Mouse (Mus musculus) forebrain, embryonic 14.5 days (tissue): ENCODE results near the gene Gm44503. TPM values are rescaled to one million over a fixed set of nuclear protein-coding genes. Genes with fewer than 3 reads are reported as not detected.

Source experiments
- ATAC-seq: fragments of 200-750 bp; cut with Nextera tagmentation; 2 replicates; pipeline ENCODE4 v1.8.0; 2017; ENCODE audit warnings: mild to moderate bottlenecking, moderate library complexity
- DNase-seq: peaks from one replicate; pipeline ENCODE4 v3.0.0-alpha.2; 2015; ENCODE audit warnings: low spot score
- H3K27ac ChIP-seq: fragments of 300-500 bp; sonication (generic); 2 replicates; pipeline ENCODE4 v1.5.1; 2014; ENCODE audit warnings: low read depth, mild to moderate bottlenecking, control low read depth, low read length, moderate library complexity
- H3K27me3 ChIP-seq: fragments of 300-500 bp; sonication (generic); replicated peaks from 2 replicates; pipeline ENCODE4 v1.6.1; 2014; ENCODE audit warnings: low read length, control low read depth, mixed read lengths; ENCODE audit not compliant: control insufficient read depth, insufficient read depth
- H3K36me3 ChIP-seq: fragments of 300-500 bp; sonication (generic); 2 replicates; pipeline ENCODE4 v1.6.1; 2014; ENCODE audit warnings: low read length, control low read depth; ENCODE audit not compliant: control insufficient read depth, insufficient read depth
- H3K4me1 ChIP-seq: fragments of 300-500 bp; sonication (generic); 2 replicates; pipeline ENCODE4 v1.6.1; 2014; ENCODE audit warnings: antibody characterized with exemption, low read length, control low read depth; ENCODE audit not compliant: control insufficient read depth, insufficient read depth
- H3K4me2 ChIP-seq: fragments of 300-500 bp; sonication (generic); 2 replicates; pipeline ENCODE4 v1.6.1; 2014; ENCODE audit warnings: mild to moderate bottlenecking, control low read depth, low read length
- H3K4me3 ChIP-seq: fragments of 300-500 bp; sonication (generic); 2 replicates; pipeline ENCODE4 v1.5.1; 2014; ENCODE audit warnings: low read depth, low read length, control low read depth
- H3K9ac ChIP-seq: fragments of 300-500 bp; sonication (generic); 2 replicates; pipeline ENCODE4 v1.6.1; 2014; ENCODE audit warnings: mild to moderate bottlenecking, low read length, control low read depth, moderate library complexity
- H3K9me3 ChIP-seq: fragments of 300-500 bp; sonication (generic); replicated peaks from 2 replicates; pipeline ENCODE4 v1.6.1; 2016; ENCODE audit warnings: low read length, control low read depth, mixed read lengths; ENCODE audit not compliant: control insufficient read depth
- WGBS: fragments of 180-500 bp; shearing (Covaris S2); extraction: QIAGEN DNeasy Blood & Tissue Kit; methylation state at CpG from one replicate; pipeline ENCODE4 v1.1.7; 2014; 5-methylcytosine and 5-hydroxymethylcytosine counted together
- polyA plus RNA-seq: library from polyadenylated mRNA; unstranded; fragments of >200 nt; fragmentation: Nextera tagmentation; extraction: Ambion mirVana; gene quantifications from 2 replicates; pipeline ENCODE4 v1.2.1, GENCODE M21; 2014

The Gm44503 gene
- polyA plus RNA-seq, 1 experiment from 2014 or later: not detected

- 76% methylated on average over 15 of the region's 15 CpGs for WGBS
- Histone ChIP-seq H3K27ac (no peak overlapping the region), H3K4me3 (no peak overlapping the region), H3K9me3 (no peaks in the 10 kb centered on the region), H3K36me3 (no peaks in the 10 kb centered on the region), H3K4me1 (peaks cover 5% of the 10 kb centered on the region; the same call in 1 of the 2 replicates), H3K9ac (no peak overlapping the region), H3K27me3 (no peaks in the 10 kb centered on the region), H3K4me2 (no peak overlapping the region)
- no peak for ATAC-seq
- no peak for DNase-seq
These were observed 3.3 kb downstream of the Gm44503 start for GRCm38 (mm10) chr9:72961959-72962358.

- ATAC-seq: peak; percentile 91
- H3K27ac ChIP-seq: peak overlapping the region; percentile 57
These were observed 9.9 kb downstream of the Gm44503 start for GRCm38 (mm10) chr9:72968349-72969061.

GRCm38 (mm10) chr9:72969874-72970273, 11.2 kb downstream of the Gm44503 start:
- Histone ChIP-seq H3K27me3 (no peaks in the 10 kb centered on the region), H3K27ac (no peak overlapping the region), H3K36me3 (no peaks in the 10 kb centered on the region), H3K9ac (no peak overlapping the region), H3K4me3 (no peak overlapping the region), H3K4me1 (no peaks in the 10 kb centered on the region), H3K4me2 (no peak overlapping the region), H3K9me3 (no peaks in the 10 kb centered on the region)
- DNase-seq (no peak), ATAC-seq (no peak)
- WGBS: 74% methylated on average over 7 of the region's 7 CpGs

More at GRCm38 (mm10) chr9:72968349-72969061, 9.9 kb downstream of the Gm44503 start:
- Histone ChIP-seq H3K4me1 (no peaks in the 10 kb centered on the region), H3K36me3 (no peaks in the 10 kb centered on the region), H3K9me3 (no peaks in the 10 kb centered on the region), H3K4me2 (no peak overlapping the region), H3K4me3 (no peak overlapping the region), H3K9ac (no peak overlapping the region), H3K27me3 (no peaks in the 10 kb centered on the region)
- WGBS: 33% methylated on average over 11 of the region's 11 CpGs
- peak; percentile 90 for DNase-seq

DNA sequence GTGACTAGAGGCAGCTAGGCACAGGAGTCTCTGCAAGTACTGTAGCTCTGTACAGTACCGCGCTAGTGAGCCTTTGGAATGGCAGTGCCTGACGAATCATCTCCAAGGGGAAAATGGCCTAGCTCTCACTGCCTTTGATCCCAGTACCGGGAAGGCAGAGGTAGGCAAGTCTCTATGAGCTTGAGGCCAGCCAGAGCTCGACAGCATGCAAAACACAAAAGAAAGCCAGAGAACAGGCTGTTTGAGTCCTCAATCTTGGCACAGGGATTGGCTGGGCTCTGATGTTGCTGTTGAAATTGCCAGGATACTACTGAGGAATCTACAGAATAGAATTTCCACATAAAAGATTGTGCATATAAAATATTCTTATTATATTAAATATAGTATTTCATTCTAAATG, 13.8 kb downstream of the Gm44503 start:
- Histone ChIP-seq H3K36me3 (no peaks in the 10 kb centered on the region), H3K27me3 (no peaks in the 10 kb centered on the region), H3K4me2 (no peak overlapping the region), H3K4me1 (no peaks in the 10 kb centered on the region), H3K4me3 (no peak overlapping the region), H3K9me3 (no peaks in the 10 kb centered on the region), H3K27ac (no peak overlapping the region), H3K9ac (no peak overlapping the region)
- DNase-seq (no peak), ATAC-seq (no peak)
- WGBS: 84% methylated on average over 5 of the region's 5 CpGs

- DNase-seq (no peak), ATAC-seq (no peak)
- Histone ChIP-seq H3K9ac (no peak overlapping the region), H3K4me3 (no peak overlapping the region), H3K4me1 (no peaks in the 10 kb centered on the region), H3K4me2 (no peak overlapping the region), H3K27ac (no peak overlapping the region), H3K9me3 (no peaks in the 10 kb centered on the region), H3K27me3 (no peaks in the 10 kb centered on the region), H3K36me3 (no peaks in the 10 kb centered on the region)
These were observed 14.3 kb downstream of the Gm44503 start for GRCm38 (mm10) chr9:72972984-72973383.

GRCm38 (mm10) chr9:72974734-72975133, 16.1 kb downstream of the Gm44503 start:
- Histone ChIP-seq H3K27ac (no peak overlapping the region), H3K4me3 (no peak overlapping the region), H3K9me3 (no peaks in the 10 kb centered on the region), H3K9ac (no peak overlapping the region), H3K36me3 (no peaks in the 10 kb centered on the region), H3K4me1 (no peaks in the 10 kb centered on the region), H3K4me2 (no peak overlapping the region), H3K27me3 (no peaks in the 10 kb centered on the region)
- WGBS: 86% methylated on average over 5 of the region's 5 CpGs
- DNase-seq: no peak
- no peak for ATAC-seq

- no peak overlapping the region for H3K4me3 ChIP-seq
- H3K9ac ChIP-seq: no peak overlapping the region
- ATAC-seq (no peak), DNase-seq (no peak)
- H3K9me3 ChIP-seq: no peaks in the 10 kb centered on the region
- H3K4me2 ChIP-seq: no peak overlapping the region
- H3K27me3 ChIP-seq: no peaks in the 10 kb centered on the region
- no peaks in the 10 kb centered on the region for H3K36me3 ChIP-seq
- 93% methylated on average over 1 of the region's 1 CpGs for WGBS
- H3K4me1 ChIP-seq: no peaks in the 10 kb centered on the region
- no peak overlapping the region for H3K27ac ChIP-seq
These were observed 16.6 kb downstream of the Gm44503 start for GRCm38 (mm10) chr9:72975242-72975641.

DNA sequence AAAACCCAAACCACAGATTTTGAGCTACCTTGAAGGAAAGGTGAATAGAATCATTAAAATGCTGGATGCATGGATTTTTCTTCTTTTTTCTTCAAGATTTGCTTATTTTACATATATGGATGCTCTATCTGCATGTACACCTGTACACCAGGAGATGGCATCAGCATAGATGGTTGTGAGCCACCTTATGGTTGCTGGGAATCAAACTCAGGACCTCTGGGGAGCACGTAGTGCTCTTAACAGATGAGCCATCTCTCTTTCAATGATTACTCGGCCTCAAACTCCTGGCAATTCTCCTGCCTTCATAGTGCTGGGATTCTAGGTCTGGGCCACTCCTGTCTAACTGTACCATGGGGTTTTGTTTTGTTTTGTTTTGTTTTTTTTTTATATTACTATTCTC, 24.4 kb downstream of the Gm44503 start:
- no peak overlapping the region for H3K27ac ChIP-seq

More for the DNA sequence above, 24.4 kb downstream of the Gm44503 start:
- DNase-seq (no peak), ATAC-seq (no peak)
- Histone ChIP-seq H3K36me3 (no peaks in the 10 kb centered on the region), H3K9ac (no peak overlapping the region), H3K4me1 (peaks cover 9% of the 10 kb centered on the region), H3K9me3 (no peaks in the 10 kb centered on the region), H3K27me3 (no peaks in the 10 kb centered on the region), H3K4me2 (no peak overlapping the region), H3K4me3 (no peak overlapping the region)
- WGBS: 65% methylated on average over 2 of the region's 2 CpGs
